Mouse (Mus musculus): ENCODE measurements at regions not wholly inside any gene's neighbourhood (a gene's known extent, or its start where the extent isn't known, plus 50 kb on each side); places are given as distances from the start of the nearest gene placed in this dataset.

- Histone ChIP-seq H3K9ac (ENCODE audit: low read depth, low read length) (no peak overlapping the region), H3K27me3 (ENCODE audit: control insufficient read depth, insufficient read depth, low read length) (no peaks in the 10 kb centered on the region), H3K4me1 (replicated peaks; ENCODE audit: control insufficient read depth, insufficient read depth, low read length) (no peaks in the 10 kb centered on the region), H3K4me2 (replicated peaks; ENCODE audit: low read depth, low read length) (peak overlapping the region; percentile 15; the same call in 1 of the 2 replicates), H3K36me3 (ENCODE audit: control insufficient read depth, insufficient read depth, low read length) (no peaks in the 10 kb centered on the region), H3K4me3 (ENCODE audit: low read depth, low read length) (no peak overlapping the region), H3K9me3 (ENCODE audit: control insufficient read depth, low read length) (no peaks in the 10 kb centered on the region), H3K27ac (ENCODE audit: low read depth, low read length) (no peak overlapping the region)
- ATAC-seq (ENCODE audit: low FRiP score) (peak; percentile 79), DNase-seq (ENCODE audit: low spot score) (peak; percentile 17)
- 21% methylated on average over 9 of the region's 9 CpGs for WGBS
Observed at GRCm38 (mm10) chr11:111296309-111296721, 230.4 kb downstream of the Kcnj2 start.

DNA sequence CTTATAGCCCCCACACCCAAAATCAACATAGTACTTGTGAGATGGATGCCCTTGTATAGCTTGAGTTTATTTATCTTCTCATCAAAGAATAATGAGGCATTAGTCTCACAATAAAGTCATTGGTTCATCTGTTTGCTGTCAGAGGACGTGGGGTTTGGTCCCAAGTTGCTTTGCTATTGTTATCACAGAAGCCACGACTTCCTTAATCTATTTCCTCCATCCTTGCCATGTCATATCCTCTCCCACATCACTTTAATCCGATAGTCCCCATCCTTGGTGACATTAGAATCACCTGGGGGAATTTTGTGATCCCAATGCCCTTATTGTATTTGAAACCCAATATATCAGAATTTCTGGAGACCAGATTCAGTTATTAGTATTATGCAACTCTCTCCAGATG, 246.8 kb downstream of the Kcnj2 start:
- ATAC-seq (ENCODE audit: low FRiP score): no peak
- Histone ChIP-seq H3K27ac (ENCODE audit: low read depth, low read length) (no peak overlapping the region), H3K36me3 (ENCODE audit: control insufficient read depth, insufficient read depth, low read length) (no peaks in the 10 kb centered on the region), H3K9me3 (ENCODE audit: control insufficient read depth, low read length) (no peaks in the 10 kb centered on the region), H3K4me3 (ENCODE audit: low read depth, low read length) (no peak overlapping the region), H3K27me3 (ENCODE audit: control insufficient read depth, insufficient read depth, low read length) (no peaks in the 10 kb centered on the region), H3K4me2 (replicated peaks; ENCODE audit: low read depth, low read length) (no peak overlapping the region), H3K4me1 (replicated peaks; ENCODE audit: control insufficient read depth, insufficient read depth, low read length) (no peaks in the 10 kb centered on the region), H3K9ac (ENCODE audit: low read depth, low read length) (no peak overlapping the region)
- DNase-seq (ENCODE audit: low spot score): no peak
- WGBS: 80% methylated on average over 3 of the region's 3 CpGs

- 86% methylated on average over 3 of the region's 3 CpGs for WGBS
Observed at GRCm38 (mm10) chr11:111313566-111313965, 247.6 kb downstream of the Kcnj2 start.

DNA sequence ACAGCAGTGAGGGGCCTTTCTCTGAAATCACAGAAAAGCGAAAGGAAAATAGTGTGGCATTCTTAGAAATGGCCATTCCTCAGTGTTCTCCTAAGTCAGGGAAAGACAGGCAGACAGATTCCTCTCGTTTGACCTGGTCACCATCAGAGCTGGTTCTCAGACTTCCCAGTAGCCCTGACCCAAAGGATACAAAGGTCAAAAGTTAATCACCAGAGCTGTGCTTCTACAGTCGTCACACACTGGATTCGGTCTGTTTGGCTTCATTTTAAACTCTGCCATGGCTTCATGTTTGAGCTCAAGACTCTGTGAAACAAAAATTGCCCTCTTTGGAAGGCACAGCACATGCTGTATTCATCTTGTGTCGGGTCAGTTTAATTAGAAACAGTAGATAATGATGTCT, 255.6 kb downstream of the Kcnj2 start:
- no peak overlapping the region for H3K4me2 ChIP-seq (replicated peaks; ENCODE audit: low read depth, low read length)
- H3K4me1 ChIP-seq (replicated peaks; ENCODE audit: control insufficient read depth, insufficient read depth, low read length): no peaks in the 10 kb centered on the region

More at GRCm38 (mm10) chr11:111313566-111313965, 247.6 kb downstream of the Kcnj2 start:
- Histone ChIP-seq H3K4me3 (ENCODE audit: low read depth, low read length) (no peak overlapping the region), H3K9me3 (ENCODE audit: control insufficient read depth, low read length) (no peaks in the 10 kb centered on the region), H3K36me3 (ENCODE audit: control insufficient read depth, insufficient read depth, low read length) (no peaks in the 10 kb centered on the region), H3K27me3 (ENCODE audit: control insufficient read depth, insufficient read depth, low read length) (no peaks in the 10 kb centered on the region), H3K27ac (ENCODE audit: low read depth, low read length) (no peak overlapping the region), H3K9ac (ENCODE audit: low read depth, low read length) (no peak overlapping the region), H3K4me1 (replicated peaks; ENCODE audit: control insufficient read depth, insufficient read depth, low read length) (no peaks in the 10 kb centered on the region), H3K4me2 (replicated peaks; ENCODE audit: low read depth, low read length) (no peak overlapping the region)
- ATAC-seq (ENCODE audit: low FRiP score) (no peak), DNase-seq (ENCODE audit: low spot score) (no peak)

DNA sequence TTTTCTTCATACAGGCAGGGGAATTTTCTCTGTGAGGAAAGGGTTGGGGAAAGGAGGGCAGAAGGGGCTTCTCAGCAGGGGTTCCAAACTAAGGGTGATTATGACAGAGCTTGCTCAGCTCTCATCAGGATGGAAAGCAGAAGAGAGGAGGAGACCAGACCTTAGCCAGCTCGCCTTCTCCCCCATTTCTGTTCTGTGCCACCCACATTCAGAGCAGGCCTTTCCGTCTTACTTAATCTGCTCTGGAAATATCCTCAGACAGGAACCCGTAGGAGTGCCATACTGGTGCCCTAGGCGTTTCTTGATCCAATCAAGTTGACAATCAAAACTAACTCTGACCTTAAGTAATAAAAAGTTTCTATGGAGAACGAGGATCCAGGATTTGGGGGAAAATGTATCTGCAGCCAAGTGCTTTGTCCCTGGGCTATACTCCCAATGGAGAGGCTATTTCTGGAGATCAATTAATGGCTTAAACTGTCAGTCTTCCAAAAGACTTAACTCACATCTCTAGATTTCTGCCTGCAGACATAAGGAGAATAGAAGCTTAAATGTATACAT, 258.6 kb downstream of the Kcnj2 start:
- H3K4me3 ChIP-seq (ENCODE audit: low read depth, low read length): no peak overlapping the region
- DNase-seq (ENCODE audit: low spot score) (no peak), ATAC-seq (ENCODE audit: low FRiP score) (no peak)
- no peak overlapping the region for H3K4me2 ChIP-seq (replicated peaks; ENCODE audit: low read depth, low read length)
- WGBS: 93% methylated on average over 5 of the region's 5 CpGs
- no peaks in the 10 kb centered on the region for H3K9me3 ChIP-seq (ENCODE audit: control insufficient read depth, low read length)
- no peaks in the 10 kb centered on the region for H3K27me3 ChIP-seq (ENCODE audit: control insufficient read depth, insufficient read depth, low read length)
- no peak overlapping the region for H3K27ac ChIP-seq (ENCODE audit: low read depth, low read length)
- H3K4me1 ChIP-seq (replicated peaks; ENCODE audit: control insufficient read depth, insufficient read depth, low read length): no peaks in the 10 kb centered on the region
- H3K9ac ChIP-seq (ENCODE audit: low read depth, low read length): no peak overlapping the region
- H3K36me3 ChIP-seq (ENCODE audit: control insufficient read depth, insufficient read depth, low read length): no peaks in the 10 kb centered on the region

More for the DNA sequence above, 255.6 kb downstream of the Kcnj2 start:
- WGBS: 62% methylated on average over 5 of the region's 5 CpGs
- no peak overlapping the region for H3K9ac ChIP-seq (ENCODE audit: low read depth, low read length)
- H3K36me3 ChIP-seq (ENCODE audit: control insufficient read depth, insufficient read depth, low read length): no peaks in the 10 kb centered on the region
- H3K27me3 ChIP-seq (ENCODE audit: control insufficient read depth, insufficient read depth, low read length): no peaks in the 10 kb centered on the region
- H3K27ac ChIP-seq (ENCODE audit: low read depth, low read length): no peak overlapping the region
- ATAC-seq (ENCODE audit: low FRiP score) (no peak), DNase-seq (ENCODE audit: low spot score) (no peak)
- no peaks in the 10 kb centered on the region for H3K9me3 ChIP-seq (ENCODE audit: control insufficient read depth, low read length)
- no peak overlapping the region for H3K4me3 ChIP-seq (ENCODE audit: low read depth, low read length)

- WGBS: 88% methylated on average over 3 of the region's 3 CpGs
- Histone ChIP-seq H3K4me3 (ENCODE audit: low read depth, low read length) (no peak overlapping the region), H3K9me3 (ENCODE audit: control insufficient read depth, low read length) (no peaks in the 10 kb centered on the region), H3K4me2 (replicated peaks; ENCODE audit: low read depth, low read length) (no peak overlapping the region), H3K27me3 (ENCODE audit: control insufficient read depth, insufficient read depth, low read length) (no peaks in the 10 kb centered on the region), H3K36me3 (ENCODE audit: control insufficient read depth, insufficient read depth, low read length) (no peaks in the 10 kb centered on the region), H3K9ac (ENCODE audit: low read depth, low read length) (no peak overlapping the region), H3K27ac (ENCODE audit: low read depth, low read length) (no peak overlapping the region), H3K4me1 (replicated peaks; ENCODE audit: control insufficient read depth, insufficient read depth, low read length) (no peaks in the 10 kb centered on the region)
- ATAC-seq (ENCODE audit: low FRiP score) (no peak), DNase-seq (ENCODE audit: low spot score) (no peak)
Observed at GRCm38 (mm10) chr11:111326915-111327314, 261.0 kb downstream of the Kcnj2 start.

DNA sequence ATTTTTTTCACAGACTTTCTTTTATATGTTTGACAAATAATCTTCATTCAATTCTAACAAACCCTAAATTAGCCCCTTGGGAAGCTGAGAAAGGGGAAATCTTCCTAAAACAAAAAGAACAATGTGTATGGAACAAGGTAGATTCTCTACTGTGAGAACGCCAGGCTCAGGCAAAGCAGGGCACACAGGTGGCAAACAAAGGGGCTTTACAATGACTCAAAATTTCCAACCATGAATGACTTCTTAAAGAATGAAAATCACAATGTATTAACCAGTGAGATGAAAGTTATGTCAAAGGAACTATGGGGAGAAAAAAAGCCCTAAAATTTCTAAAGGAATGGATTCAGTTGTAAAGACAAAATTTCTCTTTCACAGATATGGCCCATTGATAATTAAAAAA, 262.3 kb downstream of the Kcnj2 start:
- DNase-seq (ENCODE audit: low spot score) (no peak), ATAC-seq (ENCODE audit: low FRiP score) (no peak)
- no peak overlapping the region for H3K27ac ChIP-seq (ENCODE audit: low read depth, low read length)
- no peaks in the 10 kb centered on the region for H3K4me1 ChIP-seq (replicated peaks; ENCODE audit: control insufficient read depth, insufficient read depth, low read length)
- H3K36me3 ChIP-seq (ENCODE audit: control insufficient read depth, insufficient read depth, low read length): no peaks in the 10 kb centered on the region
- H3K9me3 ChIP-seq (ENCODE audit: control insufficient read depth, low read length): no peaks in the 10 kb centered on the region
- no peak overlapping the region for H3K4me2 ChIP-seq (replicated peaks; ENCODE audit: low read depth, low read length)
- no peak overlapping the region for H3K4me3 ChIP-seq (ENCODE audit: low read depth, low read length)
- no peaks in the 10 kb centered on the region for H3K27me3 ChIP-seq (ENCODE audit: control insufficient read depth, insufficient read depth, low read length)
- WGBS: 68% methylated on average over 1 of the region's 1 CpGs
- no peak overlapping the region for H3K9ac ChIP-seq (ENCODE audit: low read depth, low read length)

- Histone ChIP-seq H3K4me3 (ENCODE audit: low read depth, low read length) (no peak overlapping the region), H3K4me2 (replicated peaks; ENCODE audit: low read depth, low read length) (no peak overlapping the region), H3K9me3 (ENCODE audit: control insufficient read depth, low read length) (no peaks in the 10 kb centered on the region), H3K27me3 (ENCODE audit: control insufficient read depth, insufficient read depth, low read length) (no peaks in the 10 kb centered on the region), H3K4me1 (replicated peaks; ENCODE audit: control insufficient read depth, insufficient read depth, low read length) (no peaks in the 10 kb centered on the region), H3K27ac (ENCODE audit: low read depth, low read length) (no peak overlapping the region), H3K9ac (ENCODE audit: low read depth, low read length) (no peak overlapping the region), H3K36me3 (ENCODE audit: control insufficient read depth, insufficient read depth, low read length) (no peaks in the 10 kb centered on the region)
- DNase-seq (ENCODE audit: low spot score) (no peak), ATAC-seq (ENCODE audit: low FRiP score) (no peak)
Observed at GRCm38 (mm10) chr11:111331592-111331991, 265.6 kb downstream of the Kcnj2 start.

DNA sequence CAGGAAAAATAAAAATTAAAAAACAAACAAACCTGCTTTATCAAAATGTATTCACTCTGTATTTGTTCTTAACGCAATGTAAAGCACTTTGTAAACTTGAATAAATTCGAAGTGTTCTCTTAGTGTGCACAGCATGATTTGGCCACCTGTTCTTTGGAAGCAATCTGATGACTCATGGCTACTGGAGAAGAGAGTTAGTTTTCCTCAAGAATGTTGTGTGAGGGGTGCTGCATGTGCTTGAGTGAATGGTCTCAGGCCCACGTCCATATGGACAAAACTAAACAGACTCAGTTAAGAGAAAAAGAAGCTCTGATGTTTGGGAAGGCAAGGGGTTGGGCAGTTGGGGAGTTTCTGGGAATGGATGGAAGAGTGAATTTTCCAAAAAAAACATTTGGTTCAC, 267.1 kb downstream of the Kcnj2 start:
- Histone ChIP-seq H3K36me3 (ENCODE audit: control insufficient read depth, insufficient read depth, low read length) (no peaks in the 10 kb centered on the region), H3K4me2 (replicated peaks; ENCODE audit: low read depth, low read length) (no peak overlapping the region), H3K4me3 (ENCODE audit: low read depth, low read length) (no peak overlapping the region), H3K27me3 (ENCODE audit: control insufficient read depth, insufficient read depth, low read length) (no peaks in the 10 kb centered on the region), H3K27ac (ENCODE audit: low read depth, low read length) (no peak overlapping the region), H3K4me1 (replicated peaks; ENCODE audit: control insufficient read depth, insufficient read depth, low read length) (no peaks in the 10 kb centered on the region), H3K9me3 (ENCODE audit: control insufficient read depth, low read length) (no peaks in the 10 kb centered on the region), H3K9ac (ENCODE audit: low read depth, low read length) (no peak overlapping the region)
- 80% methylated on average over 3 of the region's 3 CpGs for WGBS
- DNase-seq (ENCODE audit: low spot score) (no peak), ATAC-seq (ENCODE audit: low FRiP score) (no peak)

All from hindbrain, embryonic 11.5 days (tissue).